In genomic region chr17:31557124-31557880, GRCm38 (mm10) we compare ENCODE assay signal across 9 mouse cellular contexts. TPM values are rescaled to one million over a fixed set of nuclear protein-coding genes. Genes with fewer than 3 reads are reported as not detected.
DNase-seq lines count a peak whose midpoint lies in the region; ATAC-seq and TF ChIP-seq lines count a peak whose summit lies in the region.
"Had no signal": no experiment of that assay in that cellular context is flagged by ENCODE, and none has a peak within 500 bp of the region (broad histone marks: within the 10 kb centered on the region; RNA-seq: fewer than 3 reads in every experiment).

No protein-coding gene starts in this region.

- no peak for TF ChIP-seq POLR2A in small intestine, adult 2 months (IDR thresholded peaks at IDR 0.05; ENCODE audit: low read depth, low read length)

- peaks cover 6% of the 10 kb centered on the region; the same call in 1 of the 2 replicates for H3K4me1 ChIP-seq in heart, embryonic 16.5 days (ENCODE audit: control insufficient read depth, insufficient read depth, low read length)
- H3K4me1 ChIP-seq in limb, embryonic 13.5 days, result peaks cover 25% of the 10 kb centered on the region
- peaks cover 11% of the 10 kb centered on the region; the same call in 1 of the 2 replicates for H3K4me1 ChIP-seq in small intestine, adult 2 months (ENCODE audit: control insufficient read depth, insufficient read depth, insufficient read length, low read length)

- H3K27ac ChIP-seq in heart, embryonic 16.5 days (ENCODE audit: low read length), result peak overlapping the region; percentile 34; the same call in 1 of the 2 replicates
- H3K27ac ChIP-seq in limb, embryonic 13.5 days, result peak overlapping the region; percentile 77; the same call in 1 of the 2 replicates
- H3K27ac ChIP-seq in small intestine, adult 2 months (ENCODE audit: insufficient read depth, low read depth, low read length), result peak overlapping the region; percentile 3; the same call in 1 of the 2 replicates
- H3K27ac ChIP-seq: liver, embryonic 13.5 days had no signal

- 58% methylated on average over 11 of the region's 11 CpGs for WGBS in heart, embryonic 16.5 days
- WGBS in limb, embryonic 13.5 days, result 28% methylated on average over 11 of the region's 11 CpGs
- WGBS in small intestine, adult 2 months, result 37% methylated on average over 11 of the region's 11 CpGs

- no peak overlapping the region for H3K9ac ChIP-seq in heart, embryonic 16.5 days (ENCODE audit: low read length)
- no peak overlapping the region; the same call in 1 of the 2 replicates for H3K9ac ChIP-seq in limb, embryonic 13.5 days
- H3K9ac ChIP-seq: liver, embryonic 13.5 days had no signal

- H3K4me2 ChIP-seq in heart, embryonic 16.5 days (ENCODE audit: low read depth, low read length), result 0 out of 2 replicates have a peak overlapping the region, but pooled peaks have one; percentile 24
- H3K4me2 ChIP-seq in limb, embryonic 13.5 days (replicated peaks), result peak overlapping the region; percentile 30
- H3K4me2 ChIP-seq: liver, embryonic 13.5 days had no signal

- H3K27me3 ChIP-seq in heart, embryonic 16.5 days (ENCODE audit: control insufficient read depth, insufficient read depth, low read length), result no peaks in the 10 kb centered on the region
- H3K27me3 ChIP-seq in limb, embryonic 13.5 days, result no peaks in the 10 kb centered on the region
- no peaks in the 10 kb centered on the region for H3K27me3 ChIP-seq in small intestine, adult 2 months (ENCODE audit: control insufficient read depth, insufficient read depth, low read length)
- H3K27me3 ChIP-seq: liver, embryonic 13.5 days had no signal

- H3K4me3 ChIP-seq in heart, embryonic 16.5 days (ENCODE audit: low read length), result peak overlapping the region; percentile 7
- no peak overlapping the region for H3K4me3 ChIP-seq in limb, embryonic 13.5 days
- peak overlapping the region; percentile 59 for H3K4me3 ChIP-seq in small intestine, adult 2 months (ENCODE audit: low read depth, low read length)
- H3K4me3 ChIP-seq: liver, embryonic 13.5 days had no signal

- no peaks in the 10 kb centered on the region for H3K9me3 ChIP-seq in heart, embryonic 16.5 days (replicated peaks; ENCODE audit: control insufficient read depth, low read length)
- no peaks in the 10 kb centered on the region for H3K9me3 ChIP-seq in limb, embryonic 13.5 days
- H3K9me3 ChIP-seq: liver, embryonic 13.5 days had no signal

- DNase-seq in kidney, adult 9 months, result peak; percentile 27
- DNase-seq in kidney, adult 8-10 months, result no peak
- peak; percentile 83 for DNase-seq in embryo, embryonic 11 days
- no peak for DNase-seq in right cerebral cortex, adult 2 months (ENCODE audit: low spot score in 2 of 2)
- DNase-seq: liver, embryonic 13.5 days had no signal

- peak; percentile 64; the same call in 1 of the 2 replicates for ATAC-seq in heart, embryonic 16.5 days (replicated peaks; ENCODE audit: extremely low read depth, insufficient read depth, low FRiP score)
- ATAC-seq in limb, embryonic 13.5 days (ENCODE audit: low FRiP score, low read depth), result peak; percentile 89
- no peak for ATAC-seq in megakaryocyte progenitor cell, adult 5-6 weeks (replicated peaks; ENCODE audit: poor library complexity)

- TF ChIP-seq CTCF in small intestine, adult 2 months (IDR thresholded peaks at IDR 0.05; ENCODE audit: extremely low read depth, insufficient read length, insufficient replicate concordance, low read depth, low read length), result no peak

- H3K36me3 ChIP-seq in heart, embryonic 16.5 days (ENCODE audit: control insufficient read depth, insufficient read depth), result no peaks in the 10 kb centered on the region
- H3K36me3 ChIP-seq in limb, embryonic 13.5 days, result no peaks in the 10 kb centered on the region
- H3K36me3 ChIP-seq in small intestine, adult 2 months (ENCODE audit: control insufficient read depth, insufficient read depth, low read length), result no peaks in the 10 kb centered on the region
- H3K36me3 ChIP-seq: liver, embryonic 13.5 days had no signal

RNA-seq across cellular contexts. Expression of gene Pknox1, which starts 7.2 kb away (rescaled TPM):
- 17.9 and 20.6 TPM in 2 replicates for polyA plus RNA-seq in heart, embryonic 16.5 days (2015; fragmentation: Nextera tagmentation; extraction: Ambion mirVana)
- 30.4 and 37.7 TPM in 2 replicates for polyA plus RNA-seq in limb, embryonic 13.5 days (2015; fragmentation: Nextera tagmentation; extraction: Ambion mirVana)
- polyA plus RNA-seq in small intestine, adult 2 months (2012; rRNA removed), result 8.1 and 15.2 TPM in 2 replicates
- total RNA-seq in megakaryocyte progenitor cell, adult 5-6 weeks (2015), result 15.0 and 18.9 TPM in 2 replicates
- 19.8 and 21.2 TPM in 2 replicates for total RNA-seq in megakaryocyte progenitor cell, adult 5-6 weeks (2017)

RNA-seq across cellular contexts. Expression of gene Ndufv3, which starts 37.4 kb away (rescaled TPM):
- 625 and 628 TPM in 2 replicates for polyA plus RNA-seq in heart, embryonic 16.5 days (2015; fragmentation: Nextera tagmentation; extraction: Ambion mirVana)
- 239 and 242 TPM in 2 replicates for polyA plus RNA-seq in limb, embryonic 13.5 days (2015; fragmentation: Nextera tagmentation; extraction: Ambion mirVana)
- 156 and 168 TPM in 2 replicates for polyA plus RNA-seq in small intestine, adult 2 months (2012; rRNA removed)
- total RNA-seq in megakaryocyte progenitor cell, adult 5-6 weeks (2015), result 120 and 129 TPM in 2 replicates
- total RNA-seq in megakaryocyte progenitor cell, adult 5-6 weeks (2017), result 209 and 291 TPM in 2 replicates

RNA-seq across cellular contexts. Expression of gene Wdr4, which starts 37.5 kb away (rescaled TPM):
- polyA plus RNA-seq in heart, embryonic 16.5 days (2015; fragmentation: Nextera tagmentation; extraction: Ambion mirVana), result 20.2 and 21.8 TPM in 2 replicates
- 38.3 and 41.4 TPM in 2 replicates for polyA plus RNA-seq in limb, embryonic 13.5 days (2015; fragmentation: Nextera tagmentation; extraction: Ambion mirVana)
- 13.5 and 25.4 TPM in 2 replicates for polyA plus RNA-seq in small intestine, adult 2 months (2012; rRNA removed)
- 8.8 and 9.3 TPM in 2 replicates for total RNA-seq in megakaryocyte progenitor cell, adult 5-6 weeks (2015)
- 20.5 and 21.9 TPM in 2 replicates for total RNA-seq in megakaryocyte progenitor cell, adult 5-6 weeks (2017)

Comparison
In these comparisons a context has a peak if more than half of its experiments do, and no peak if none do; other contexts are left out.
1. DNase-seq: peak in kidney, adult 9 months (single experiment) and embryo, embryonic 11 days (single experiment); none in kidney, adult 8-10 months (0 of 2) and right cerebral cortex, adult 2 months (0 of 2).
2. H3K27ac ChIP-seq: peak in every context shown above with its lines; median percentile 77 in limb, embryonic 13.5 days; 34 in heart, embryonic 16.5 days; 3 in small intestine, adult 2 months.